ENCODE assay signal across 19 mouse cellular contexts in the genomic region with DNA sequence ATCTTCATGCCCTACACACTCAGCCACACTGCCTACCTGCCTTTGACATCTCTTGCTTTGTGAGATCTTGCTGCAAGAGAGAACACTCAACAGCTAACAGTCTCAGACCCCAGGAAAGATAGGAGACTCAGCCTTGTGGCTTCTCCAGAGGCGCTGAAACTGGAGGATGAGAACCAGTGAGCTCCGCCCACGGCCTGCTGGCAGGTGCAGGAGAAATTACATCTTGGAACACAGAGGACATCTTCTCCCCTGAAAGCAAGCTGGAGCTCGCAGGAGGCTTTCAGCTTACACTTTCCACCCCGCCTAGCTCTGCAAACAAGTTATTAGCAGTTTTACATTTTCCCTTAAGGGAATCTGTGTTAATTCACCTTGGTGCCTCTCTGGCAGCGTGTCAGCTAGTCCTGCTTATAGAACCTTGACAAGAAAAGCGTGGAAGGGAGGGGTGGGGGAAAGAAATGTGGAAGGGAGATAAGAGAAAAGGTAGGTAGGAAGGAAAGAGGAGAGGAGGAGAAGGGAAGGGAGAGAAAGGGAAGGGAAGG.
DNase-seq lines count a peak whose midpoint lies in the region; ATAC-seq and TF ChIP-seq lines count a peak whose summit lies in the region.
"Had no signal": no experiment of that assay in that cellular context is flagged by ENCODE, and none has a peak within 500 bp of the region (broad histone marks: within the 10 kb centered on the region; RNA-seq: fewer than 3 reads in every experiment).

No protein-coding gene starts in this region.

- no peaks in the 10 kb centered on the region for H3K36me3 ChIP-seq in embryonic facial prominence, embryonic 14.5 days (ENCODE audit: control insufficient read depth, insufficient read depth, low read length)
- no peaks in the 10 kb centered on the region for H3K36me3 ChIP-seq in embryonic facial prominence, embryonic 10.5 days (replicated peaks)
- no peaks in the 10 kb centered on the region for H3K36me3 ChIP-seq in stomach, embryonic 15.5 days
- no peaks in the 10 kb centered on the region for H3K36me3 ChIP-seq in stomach, postnatal 0 days (ENCODE audit: control insufficient read depth, insufficient read depth, low read length)
- H3K36me3 ChIP-seq: hindbrain, embryonic 12.5 days; limb, embryonic 13.5 days had no signal

- H3K4me1 ChIP-seq in embryonic facial prominence, embryonic 14.5 days (ENCODE audit: control insufficient read depth, insufficient read depth, low read length), result no peaks in the 10 kb centered on the region
- peaks cover 5% of the 10 kb centered on the region for H3K4me1 ChIP-seq in embryonic facial prominence, embryonic 10.5 days
- H3K4me1 ChIP-seq in stomach, embryonic 15.5 days, result peaks cover 15% of the 10 kb centered on the region; the same call in 1 of the 2 replicates
- 0 out of 2 replicates have a peak, but pooled peaks cover 2% of the 10 kb centered on the region for H3K4me1 ChIP-seq in stomach, postnatal 0 days (replicated peaks; ENCODE audit: control insufficient read depth, insufficient read depth)
- H3K4me1 ChIP-seq: hindbrain, embryonic 12.5 days; limb, embryonic 13.5 days had no signal

- TF ChIP-seq EP300 in stomach, postnatal 0 days (optimal IDR thresholded peaks at IDR 0.05), result no peak

- peak; percentile 65; the same call in 1 of the 2 replicates for ATAC-seq in embryonic facial prominence, embryonic 14.5 days (ENCODE audit: low read depth)
- no peak for ATAC-seq in stomach, embryonic 15.5 days (ENCODE audit: insufficient read depth, low FRiP score, low read depth)
- ATAC-seq in stomach, postnatal 0 days (ENCODE audit: low FRiP score, low TSS enrichment), result no peak
- ATAC-seq in erythroid progenitor cell, adult 5-6 weeks (replicated peaks; ENCODE audit: low FRiP score, poor library complexity, severe bottlenecking), result no peak
- ATAC-seq: forebrain, embryonic 14.5 days had no signal

- no peaks in the 10 kb centered on the region for H3K9me3 ChIP-seq in embryonic facial prominence, embryonic 14.5 days (ENCODE audit: control insufficient read depth, low read length)
- no peaks in the 10 kb centered on the region for H3K9me3 ChIP-seq in embryonic facial prominence, embryonic 10.5 days
- no peaks in the 10 kb centered on the region for H3K9me3 ChIP-seq in stomach, embryonic 15.5 days
- H3K9me3 ChIP-seq in stomach, postnatal 0 days (ENCODE audit: control insufficient read depth, low read length), result no peaks in the 10 kb centered on the region
- H3K9me3 ChIP-seq: hindbrain, embryonic 12.5 days; limb, embryonic 13.5 days had no signal

- H3K9ac ChIP-seq in embryonic facial prominence, embryonic 14.5 days (ENCODE audit: low read depth, low read length), result no peak overlapping the region
- no peak overlapping the region for H3K9ac ChIP-seq in stomach, embryonic 15.5 days
- H3K9ac ChIP-seq in stomach, postnatal 0 days (ENCODE audit: low read length), result no peak overlapping the region
- H3K9ac ChIP-seq: hindbrain, embryonic 12.5 days; limb, embryonic 13.5 days; liver, embryonic 14.5 days had no signal

- 51% methylated on average over 7 of the region's 7 CpGs for WGBS in embryonic facial prominence, embryonic 14.5 days
- 72% methylated on average over 7 of the region's 7 CpGs for WGBS in embryonic facial prominence, embryonic 10.5 days
- 48% methylated on average over 7 of the region's 7 CpGs for WGBS in stomach, embryonic 15.5 days
- WGBS in stomach, postnatal 0 days, result 46% methylated on average over 7 of the region's 7 CpGs

- H3K27me3 ChIP-seq in embryonic facial prominence, embryonic 14.5 days (replicated peaks; ENCODE audit: control insufficient read depth, insufficient read depth, low read length), result no peaks in the 10 kb centered on the region
- no peaks in the 10 kb centered on the region; the same call in 1 of the 2 replicates for H3K27me3 ChIP-seq in embryonic facial prominence, embryonic 10.5 days (replicated peaks; ENCODE audit: low read depth, poor library complexity, severe bottlenecking)
- no peaks in the 10 kb centered on the region for H3K27me3 ChIP-seq in stomach, embryonic 15.5 days (replicated peaks)
- no peaks in the 10 kb centered on the region for H3K27me3 ChIP-seq in stomach, postnatal 0 days (ENCODE audit: control insufficient read depth, insufficient read depth, low read length)
- H3K27me3 ChIP-seq: hindbrain, embryonic 12.5 days; limb, embryonic 13.5 days had no signal

- no peak for TF ChIP-seq CTCF in stomach, postnatal 0 days (IDR thresholded peaks at IDR 0.05; ENCODE audit: low read depth)

- peak; percentile 88 for DNase-seq in embryonic facial prominence, embryonic 14.5 days (ENCODE audit: low spot score)
- DNase-seq in embryonic facial prominence, embryonic 10.5 days (ENCODE audit: low spot score), result no peak
- peak; percentile 27 to 30 for DNase-seq in kidney, postnatal 36 days
- no peak for DNase-seq in kidney, postnatal 14 days
- no peak for DNase-seq in stomach, postnatal 0 days (ENCODE audit: low spot score)
- peak; percentile 45 for DNase-seq in telencephalon, adult 2 months (ENCODE audit: low read depth, low spot score)
- DNase-seq: cerebellum, adult 11 months; cerebellum, postnatal 14 days; embryo, embryonic 11 days; gastrocnemius, postnatal 10 days; midbrain, embryonic 14.5 days; thymus, adult 2 months had no signal

- H3K4me2 ChIP-seq in embryonic facial prominence, embryonic 14.5 days (ENCODE audit: low read depth, low read length), result no peak overlapping the region
- H3K4me2 ChIP-seq in stomach, embryonic 15.5 days, result no peak overlapping the region
- H3K4me2 ChIP-seq in stomach, postnatal 0 days (replicated peaks; ENCODE audit: low read depth), result no peak overlapping the region
- H3K4me2 ChIP-seq: hindbrain, embryonic 12.5 days; limb, embryonic 13.5 days had no signal

- H3K4me3 ChIP-seq in embryonic facial prominence, embryonic 14.5 days (ENCODE audit: low read depth, low read length), result no peak overlapping the region
- H3K4me3 ChIP-seq in embryonic facial prominence, embryonic 10.5 days, result no peak overlapping the region
- no peak overlapping the region for H3K4me3 ChIP-seq in stomach, embryonic 15.5 days (replicated peaks)
- no peak overlapping the region for H3K4me3 ChIP-seq in stomach, postnatal 0 days (ENCODE audit: low read depth, low read length)
- H3K4me3 ChIP-seq: hindbrain, embryonic 12.5 days; limb, embryonic 13.5 days; myocyte had no signal

- H3K27ac ChIP-seq in embryonic facial prominence, embryonic 14.5 days (replicated peaks; ENCODE audit: low read depth, low read length), result no peak overlapping the region
- no peak overlapping the region for H3K27ac ChIP-seq in embryonic facial prominence, embryonic 10.5 days (replicated peaks)
- peak overlapping the region; percentile 42; the same call in 1 of the 2 replicates for H3K27ac ChIP-seq in stomach, embryonic 15.5 days
- no peak overlapping the region for H3K27ac ChIP-seq in stomach, postnatal 0 days (replicated peaks)
- H3K27ac ChIP-seq: hindbrain, embryonic 12.5 days; limb, embryonic 13.5 days; liver, embryonic 14.5 days had no signal

Comparison
In these comparisons a context has a peak if more than half of its experiments do, and no peak if none do; other contexts are left out.
1. DNase-seq: peak in embryonic facial prominence, embryonic 14.5 days (single experiment), kidney, postnatal 36 days (2 of 2) and telencephalon, adult 2 months (single experiment); none in embryonic facial prominence, embryonic 10.5 days (single experiment), kidney, postnatal 14 days (single experiment) and stomach, postnatal 0 days (single experiment).